Mouse (Mus musculus) kidney, postnatal 14 days (tissue): ENCODE measurements at regions not wholly inside any gene's neighbourhood (a gene's known extent, or its start where the extent isn't known, plus 50 kb on each side); places are given as distances from the start of the nearest gene placed in this dataset.
"Not testable (repeated sequence)": the region's sequence is repeated elsewhere in the genome, so short reads cannot be mapped to it uniquely, and the experiment has no call there.

ENCODE experiments used
- DNase-seq: peaks from one replicate; pipeline ENCODE4 v3.0.0; 2022; ENCODE audit warnings: mixed read lengths

DNA sequence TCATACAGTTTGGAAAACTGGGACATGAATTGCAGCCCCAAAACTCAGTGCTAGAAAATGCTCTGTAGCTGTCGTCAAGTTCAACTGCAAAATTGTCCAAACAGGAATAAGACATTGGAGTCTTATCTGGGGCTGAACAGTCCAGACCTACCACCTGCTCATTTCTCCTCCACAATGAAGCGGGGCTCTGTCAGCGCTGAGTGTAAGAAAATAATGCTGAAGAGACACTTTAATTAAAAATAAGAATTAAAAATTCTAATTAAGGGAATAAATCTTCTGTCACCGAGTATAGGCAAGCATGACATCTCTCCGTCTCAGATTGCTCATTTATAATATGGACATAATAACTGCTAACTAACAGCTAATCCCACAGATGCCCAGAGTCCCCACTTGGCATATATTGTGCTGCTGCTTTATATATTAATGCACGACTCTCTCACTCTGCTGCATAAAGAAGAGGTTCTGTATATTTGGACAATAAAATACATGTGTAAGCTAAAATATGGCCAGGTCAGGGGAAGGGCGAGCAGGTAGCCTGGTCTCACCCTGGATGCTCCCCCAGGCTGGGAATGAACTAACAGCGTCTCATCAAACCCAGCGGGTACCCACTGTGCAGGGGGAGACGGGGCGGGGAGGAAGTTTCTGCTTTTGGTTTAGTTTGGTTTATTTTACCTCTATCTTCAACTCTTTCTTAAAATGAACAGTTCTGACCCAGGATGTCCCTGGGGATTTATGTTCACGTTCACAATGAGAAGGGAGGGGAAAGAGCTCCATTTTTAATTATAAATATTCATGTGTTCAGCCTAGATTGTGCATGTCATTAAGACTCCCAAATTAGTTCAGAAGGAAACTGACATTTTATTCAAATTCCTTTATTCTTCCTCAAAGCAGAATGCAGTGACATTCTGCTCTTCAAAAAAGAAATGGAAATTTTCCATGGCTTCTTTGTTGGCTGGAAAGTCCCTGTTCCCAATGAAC, 544.9 kb downstream of the Pdcd6ip start:
- no peak for DNase-seq

GRCm38 (mm10) chr9:113160011-113160410, 548.0 kb downstream of the Pdcd6ip start:
- DNase-seq: no peak

DNA sequence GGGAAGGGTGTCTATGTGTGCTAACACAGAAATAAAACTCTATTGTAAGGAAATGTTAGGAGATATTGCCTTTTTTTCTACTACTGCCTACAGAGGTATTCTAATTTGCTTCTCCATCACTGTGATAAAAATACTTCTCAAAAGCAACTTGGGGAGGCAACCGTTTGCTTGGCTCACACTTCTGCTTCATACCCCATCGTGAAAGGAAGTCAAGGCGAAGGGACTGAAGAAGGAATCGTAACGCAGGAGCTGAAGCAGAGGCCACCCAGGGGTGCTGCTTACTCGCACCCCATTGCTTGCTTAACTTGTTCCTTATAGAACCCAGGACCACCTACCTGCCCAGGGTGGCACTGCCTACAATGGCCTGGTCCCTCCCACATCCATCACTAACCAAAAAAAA, 550.0 kb downstream of the Pdcd6ip start:
- no peak for DNase-seq

- no peak for DNase-seq
These were observed 550.5 kb downstream of the Pdcd6ip start for GRCm38 (mm10) chr9:113157474-113158076.

DNA sequence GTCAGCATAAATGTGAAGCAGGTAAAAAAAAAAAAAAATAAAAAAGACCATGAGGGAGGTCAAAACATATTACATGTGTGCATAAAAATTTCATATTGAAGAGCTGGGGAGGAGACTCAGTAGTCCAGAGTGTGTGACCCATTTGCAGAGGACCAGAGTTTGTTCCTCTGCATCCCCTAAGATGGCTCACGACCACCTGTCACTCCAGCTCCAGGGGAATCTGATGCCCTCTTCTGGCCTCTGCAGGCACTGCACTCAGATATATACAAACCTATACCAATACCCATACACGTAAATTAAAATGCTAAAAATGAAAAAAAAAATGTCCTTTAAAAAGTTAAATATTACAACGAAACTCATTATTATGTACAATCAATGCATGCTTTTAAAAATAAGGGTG, 551.4 kb downstream of the Pdcd6ip start:
- DNase-seq: no peak

GRCm38 (mm10) chr9:113149084-113149483, 559.0 kb downstream of the Pdcd6ip start:
- no peak for DNase-seq

GRCm38 (mm10) chr9:113146571-113146970, 561.5 kb downstream of the Pdcd6ip start:
- DNase-seq: peak; percentile 28

- DNase-seq: no peak
These were observed 563.0 kb downstream of the Pdcd6ip start for GRCm38 (mm10) chr9:113145036-113145435.

DNA sequence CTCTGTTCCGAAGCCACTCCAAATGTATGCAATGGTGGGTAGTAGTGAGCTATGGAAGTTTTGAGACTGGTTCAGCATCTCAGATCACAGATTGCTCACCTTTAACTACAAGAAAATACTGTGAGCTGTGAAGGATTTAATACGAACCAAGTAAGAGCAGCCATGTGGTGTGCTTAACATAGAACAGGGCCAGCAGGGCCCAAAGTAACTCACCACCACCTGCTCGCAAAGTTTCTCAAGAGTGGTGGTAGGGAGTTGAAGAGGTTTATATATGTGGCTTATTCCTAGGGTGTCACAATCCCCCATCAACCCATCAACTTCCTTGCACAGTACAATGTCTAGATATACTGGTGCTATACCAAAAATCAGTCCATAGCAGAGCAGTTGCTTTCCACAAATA, 573.4 kb downstream of the Pdcd6ip start:
- no peak for DNase-seq

GRCm38 (mm10) chr9:113123004-113123692, 584.9 kb downstream of the Pdcd6ip start:
- no peak for DNase-seq

GRCm38 (mm10) chr9:113122253-113122749, 585.8 kb downstream of the Pdcd6ip start:
- peak; percentile 9 for DNase-seq

DNA sequence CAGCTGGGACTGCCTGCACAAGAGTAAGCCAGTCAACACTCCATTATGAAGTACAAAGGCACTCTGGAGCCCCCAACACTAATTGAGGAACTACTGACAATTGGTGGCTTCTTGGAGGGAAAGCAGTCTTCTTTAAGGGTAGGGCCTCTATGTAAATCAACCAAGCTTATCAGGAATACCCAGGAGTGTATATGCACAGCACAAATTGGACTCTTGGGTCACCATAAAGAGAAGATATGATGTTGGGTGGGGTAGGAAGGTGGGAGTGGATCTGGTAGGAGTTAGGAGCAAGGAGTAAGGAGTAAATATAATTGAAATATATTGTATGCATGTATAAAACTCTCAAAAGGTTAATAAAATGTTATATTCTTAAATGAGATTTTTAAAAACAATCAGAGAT, 587.7 kb downstream of the Pdcd6ip start:
- no peak for DNase-seq

DNA sequence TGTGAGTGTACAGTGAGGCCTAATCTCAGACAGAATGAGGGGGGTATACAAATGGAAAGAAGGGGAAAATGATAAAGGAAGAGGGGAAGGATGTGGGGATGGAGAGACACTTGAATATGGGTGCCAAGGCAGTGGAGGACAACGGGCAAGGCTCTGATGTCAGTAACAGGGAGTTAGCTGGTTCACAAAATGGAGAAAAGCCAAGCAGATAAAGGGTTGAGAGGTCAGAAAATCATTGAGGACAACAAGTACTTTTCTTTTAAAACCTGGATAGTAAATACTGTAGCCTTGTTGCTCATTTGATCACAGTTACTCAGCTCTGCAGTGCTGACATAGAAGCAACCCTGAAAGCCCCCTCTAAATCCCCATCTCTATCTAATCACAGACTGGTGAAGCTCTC, 588.3 kb downstream of the Pdcd6ip start:
- DNase-seq: no peak

DNA sequence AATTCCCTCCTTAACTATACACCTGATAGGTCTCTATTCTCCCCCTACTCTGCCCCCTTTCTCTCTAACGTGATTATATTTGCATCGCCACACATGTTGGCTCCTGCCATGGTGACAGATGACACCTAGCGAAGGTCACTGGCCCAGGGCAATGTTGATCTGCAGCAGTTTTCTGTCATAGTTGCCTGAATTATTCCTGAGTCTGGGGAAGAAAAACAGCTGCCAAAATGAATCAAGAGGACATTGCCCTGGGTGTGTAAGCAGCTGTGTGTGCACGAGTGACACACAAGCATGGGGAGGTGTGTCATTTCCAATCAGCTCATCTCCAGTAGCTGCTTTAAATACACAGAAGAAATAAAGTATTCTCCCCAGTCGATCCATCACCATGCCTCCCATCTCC, 592.5 kb downstream of the Pdcd6ip start:
- DNase-seq: no peak

GRCm38 (mm10) chr9:113112753-113113152, 595.3 kb downstream of the Pdcd6ip start:
- DNase-seq: no peak

DNA sequence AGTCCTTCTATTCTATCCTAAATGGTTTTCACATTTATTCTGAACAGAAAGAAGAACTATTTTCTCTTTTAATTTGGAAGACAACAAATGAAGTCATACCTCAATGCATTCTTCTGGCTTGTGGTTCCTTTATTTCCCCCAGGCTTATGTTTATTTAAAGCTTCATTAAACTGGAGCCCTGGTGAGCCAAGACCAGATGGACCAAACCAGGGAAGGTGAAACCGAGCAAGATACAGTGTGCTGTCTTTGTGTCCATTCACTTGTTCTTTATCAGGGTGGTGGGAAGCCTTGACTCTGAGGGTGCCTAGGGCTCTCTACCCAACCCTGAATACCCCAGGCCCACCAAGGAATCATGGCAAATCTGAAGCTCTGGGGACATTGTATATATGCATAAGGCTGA, 606.3 kb downstream of the Pdcd6ip start:
- no peak for DNase-seq

- no peak for DNase-seq
These were observed 607.4 kb downstream of the Pdcd6ip start for GRCm38 (mm10) chr9:113100641-113101040.

GRCm38 (mm10) chr9:113095421-113095820, 612.6 kb downstream of the Pdcd6ip start:
- DNase-seq: not testable (repeated sequence)

DNA sequence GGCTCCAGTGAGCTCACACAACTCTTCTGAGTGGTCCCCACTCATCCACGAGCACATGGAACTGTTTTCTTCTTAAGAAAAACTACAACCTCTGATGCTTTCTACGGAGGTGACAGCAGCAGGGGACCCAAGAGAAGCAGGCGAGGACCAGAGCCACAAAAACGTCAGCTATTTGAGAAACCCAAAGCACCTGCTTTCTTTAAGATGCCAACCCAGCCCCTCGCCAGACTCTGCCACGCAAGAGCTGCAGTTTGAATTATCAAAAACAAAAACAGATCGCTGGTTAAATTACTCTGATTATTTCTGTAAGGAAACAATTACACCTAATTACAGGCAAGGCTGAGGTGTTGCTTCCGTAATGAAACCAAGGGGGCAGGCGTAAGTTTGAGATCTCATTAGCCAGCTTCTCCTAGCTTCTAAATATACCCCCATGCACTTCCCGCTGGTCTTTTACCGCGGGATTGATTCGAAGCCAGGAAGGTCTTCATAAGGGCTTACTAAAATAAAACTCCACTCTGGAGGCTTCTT, 614.1 kb downstream of the Pdcd6ip start:
- no peak for DNase-seq

GRCm38 (mm10) chr9:113091881-113092280, 616.2 kb downstream of the Pdcd6ip start:
- no peak for DNase-seq

DNA sequence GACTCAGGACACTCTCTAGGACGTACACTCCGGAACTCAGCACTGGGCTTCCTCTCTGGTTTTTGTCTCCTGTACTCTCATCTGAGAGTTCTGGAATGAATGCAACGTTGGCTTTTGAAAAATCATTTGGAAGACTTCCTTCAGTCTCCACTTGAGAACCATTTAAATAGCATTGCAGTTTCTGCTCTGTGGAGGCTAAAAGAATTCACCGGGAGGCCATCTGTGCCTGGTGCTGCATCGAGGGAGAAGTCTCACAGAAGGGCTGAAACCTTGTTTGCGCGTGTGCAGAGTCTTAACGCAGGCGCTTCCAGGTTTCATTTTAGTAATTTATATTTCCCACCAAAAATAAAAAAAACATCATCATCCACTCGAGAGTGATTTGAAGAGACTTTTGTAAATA, 620.3 kb downstream of the Pdcd6ip start:
- no peak for DNase-seq

DNA sequence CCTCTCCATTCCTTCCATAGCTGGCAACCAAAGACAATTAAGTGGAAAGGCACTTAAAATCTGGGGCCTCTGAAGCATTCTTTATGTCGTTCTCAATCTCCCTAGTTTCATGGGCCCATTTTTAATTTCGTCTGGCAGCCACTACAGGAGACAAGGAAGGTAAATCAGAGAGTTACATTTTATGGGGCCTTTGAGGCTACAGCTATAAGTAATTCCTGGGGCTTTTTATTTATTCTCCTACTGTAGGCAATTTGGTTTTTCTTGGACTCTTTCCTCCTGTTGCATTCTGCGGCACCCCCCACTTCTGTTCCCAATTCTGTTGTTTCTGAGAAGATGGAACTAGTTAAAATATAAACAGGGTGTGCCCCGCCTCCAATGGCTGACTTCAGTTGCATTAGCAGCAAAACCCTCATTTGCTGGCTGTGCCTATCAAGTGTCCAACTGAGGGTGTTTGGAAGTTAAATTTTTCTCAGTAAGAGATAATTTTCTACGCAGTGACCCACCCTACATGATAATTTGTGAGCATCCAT, 622.7 kb downstream of the Pdcd6ip start:
- DNase-seq: no peak

DNA sequence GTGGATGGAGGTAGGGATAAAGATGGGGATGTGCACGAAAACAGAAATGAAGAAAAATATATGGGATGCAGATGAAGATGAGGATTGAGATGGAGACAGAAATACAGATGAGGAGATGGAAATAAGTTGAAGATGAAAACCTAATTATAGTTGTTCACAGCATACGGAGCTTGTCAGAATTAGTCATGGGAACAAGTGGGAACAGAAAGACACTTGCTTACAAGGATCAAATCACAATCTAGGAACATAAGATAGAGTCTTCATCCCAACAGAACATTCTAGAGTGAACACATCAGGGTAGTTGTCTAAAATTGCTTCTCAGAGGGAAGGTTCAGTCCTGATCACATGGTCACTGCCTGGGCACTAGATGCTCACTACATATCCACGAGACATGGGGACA, 633.2 kb downstream of the Pdcd6ip start:
- DNase-seq: no peak
